ENCODE assay signal across 24 mouse cellular contexts in the genomic region with DNA sequence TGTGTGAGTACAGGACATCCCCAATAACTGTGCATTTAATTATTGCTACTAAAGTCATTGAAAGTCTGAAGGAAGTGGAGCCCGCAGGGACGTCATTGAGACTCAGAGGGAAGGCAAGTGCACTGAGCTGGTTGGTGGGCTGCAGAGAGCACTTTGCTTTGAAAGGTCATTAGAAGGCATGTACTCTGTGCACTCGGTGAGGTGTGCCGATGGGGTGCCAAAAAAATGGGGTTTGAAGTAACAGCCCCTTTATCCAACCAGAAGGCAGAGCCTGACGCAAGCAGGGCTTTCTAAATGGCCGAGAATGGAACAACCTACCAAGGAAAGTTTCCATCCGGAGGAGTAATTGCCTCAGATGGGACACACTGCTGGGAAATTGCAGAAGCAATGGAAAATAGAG.
DNase-seq lines count a peak whose midpoint lies in the region; ATAC-seq and TF ChIP-seq lines count a peak whose summit lies in the region.
"Had no signal": no experiment of that assay in that cellular context is flagged by ENCODE, and none has a peak within 500 bp of the region (broad histone marks: within the 10 kb centered on the region; RNA-seq: fewer than 3 reads in every experiment).

No protein-coding gene starts in this region.

- peak; percentile 44 for DNase-seq in kidney, adult 11 months
- no peak for DNase-seq in kidney, adult 18-20 months
- peak; percentile 41 for DNase-seq in kidney, adult 9 months
- peak; percentile 53 for DNase-seq in midbrain, embryonic 11.5 days (ENCODE audit: low spot score, missing footprints)
- no peak for DNase-seq in midbrain, postnatal 0 days (ENCODE audit: low spot score)
- no peak for DNase-seq in frontal cortex, adult 2 months (ENCODE audit: extremely low spot score in 1 of 2, low spot score in 1 of 2)
- DNase-seq: adrenal gland, adult 8-10 months; adrenal gland, postnatal 14 days; adrenal gland, postnatal 36 days; B cell, adult 2 months; cerebellum, adult 11-12 months; cerebellum, adult 2 months; cerebellum, adult 9-10 months; cerebellum, postnatal 10 days; cerebellum, postnatal 25 days had no signal

- no peaks in the 10 kb centered on the region for H3K27me3 ChIP-seq in kidney, embryonic 14.5 days (ENCODE audit: control insufficient read depth, insufficient read depth, low read length)
- no peaks in the 10 kb centered on the region for H3K27me3 ChIP-seq in midbrain, embryonic 11.5 days (ENCODE audit: control insufficient read depth, insufficient read depth, low read length)
- H3K27me3 ChIP-seq in midbrain, postnatal 0 days (ENCODE audit: insufficient read depth, low read length): no peaks in the 10 kb centered on the region
- H3K27me3 ChIP-seq: CH12.LX; embryonic facial prominence, embryonic 12.5 days; forebrain, embryonic 13.5 days; Patski had no signal

- H3K4me3 ChIP-seq in kidney, embryonic 14.5 days (ENCODE audit: low read length): no peak overlapping the region
- H3K4me3 ChIP-seq in midbrain, embryonic 11.5 days (ENCODE audit: low read depth, low read length): no peak overlapping the region
- no peak overlapping the region for H3K4me3 ChIP-seq in midbrain, postnatal 0 days (ENCODE audit: low read depth, low read length)
- H3K4me3 ChIP-seq: embryonic facial prominence, embryonic 10.5 days; embryonic facial prominence, embryonic 12.5 days; forebrain, embryonic 13.5 days had no signal

- no peak for ATAC-seq in kidney, embryonic 14.5 days (ENCODE audit: low FRiP score, low TSS enrichment)
- no peak for ATAC-seq in midbrain, embryonic 11.5 days (ENCODE audit: low FRiP score)
- no peak for ATAC-seq in midbrain, postnatal 0 days (ENCODE audit: low FRiP score)
- ATAC-seq: activated CD4-positive, CD25-positive, alpha-beta regulatory T cell, adult 4 months; CD4-positive, CD25-positive, alpha-beta regulatory T cell, adult 4 months; forebrain, embryonic 13.5 days; Patski had no signal

- H3K4me2 ChIP-seq in kidney, embryonic 14.5 days (replicated peaks; ENCODE audit: low read depth, low read length): no peak overlapping the region
- H3K4me2 ChIP-seq in midbrain, embryonic 11.5 days: no peak overlapping the region
- no peak overlapping the region for H3K4me2 ChIP-seq in midbrain, postnatal 0 days (ENCODE audit: low read depth, low read length, poor library complexity, severe bottlenecking)
- H3K4me2 ChIP-seq: embryonic facial prominence, embryonic 12.5 days; forebrain, embryonic 13.5 days had no signal

- no peaks in the 10 kb centered on the region for H3K4me1 ChIP-seq in kidney, embryonic 14.5 days (ENCODE audit: control insufficient read depth, insufficient read depth, low read length)
- no peaks in the 10 kb centered on the region for H3K4me1 ChIP-seq in midbrain, embryonic 11.5 days (ENCODE audit: control insufficient read depth, insufficient read depth, low read length)
- H3K4me1 ChIP-seq in midbrain, postnatal 0 days (ENCODE audit: insufficient read depth, low read length): no peaks in the 10 kb centered on the region
- H3K4me1 ChIP-seq: embryonic facial prominence, embryonic 10.5 days; embryonic facial prominence, embryonic 12.5 days; forebrain, embryonic 13.5 days had no signal

- H3K9me3 ChIP-seq in kidney, embryonic 14.5 days (ENCODE audit: control insufficient read depth, low read length): no peaks in the 10 kb centered on the region
- H3K9me3 ChIP-seq in midbrain, embryonic 11.5 days (ENCODE audit: control insufficient read depth, low read length): no peaks in the 10 kb centered on the region
- no peaks in the 10 kb centered on the region for H3K9me3 ChIP-seq in midbrain, postnatal 0 days (ENCODE audit: low read length)
- H3K9me3 ChIP-seq: embryonic facial prominence, embryonic 10.5 days; embryonic facial prominence, embryonic 12.5 days; forebrain, embryonic 13.5 days; G1E had no signal

- H3K9ac ChIP-seq in kidney, embryonic 14.5 days (ENCODE audit: low read depth, low read length): no peak overlapping the region
- no peak overlapping the region for H3K9ac ChIP-seq in midbrain, embryonic 11.5 days (ENCODE audit: low read length)
- H3K9ac ChIP-seq in midbrain, postnatal 0 days (replicated peaks; ENCODE audit: low read length, poor library complexity, severe bottlenecking): no peak overlapping the region
- H3K9ac ChIP-seq: embryonic facial prominence, embryonic 12.5 days; forebrain, embryonic 13.5 days had no signal

- no peak for TF ChIP-seq CTCF in midbrain, postnatal 0 days (IDR thresholded peaks at IDR 0.05)

- WGBS in kidney, embryonic 14.5 days: 72% methylated on average over 7 of the region's 7 CpGs
- 83% methylated on average over 7 of the region's 7 CpGs for WGBS in midbrain, embryonic 11.5 days
- WGBS in midbrain, postnatal 0 days: 79% methylated on average over 7 of the region's 7 CpGs

- no peak overlapping the region for H3K27ac ChIP-seq in kidney, embryonic 14.5 days (ENCODE audit: low read depth, low read length)
- no peak overlapping the region for H3K27ac ChIP-seq in midbrain, embryonic 11.5 days (ENCODE audit: low read depth, low read length)
- no peak overlapping the region for H3K27ac ChIP-seq in midbrain, postnatal 0 days (ENCODE audit: low read depth, low read length)
- H3K27ac ChIP-seq: embryonic facial prominence, embryonic 10.5 days; embryonic facial prominence, embryonic 12.5 days; forebrain, embryonic 13.5 days had no signal

- no peaks in the 10 kb centered on the region for H3K36me3 ChIP-seq in kidney, embryonic 14.5 days (ENCODE audit: control insufficient read depth, insufficient read depth, low read length)
- no peaks in the 10 kb centered on the region for H3K36me3 ChIP-seq in midbrain, embryonic 11.5 days (ENCODE audit: control insufficient read depth, insufficient read depth, low read length)
- H3K36me3 ChIP-seq in midbrain, postnatal 0 days (ENCODE audit: insufficient read depth, low read length): no peaks in the 10 kb centered on the region
- H3K36me3 ChIP-seq: embryonic facial prominence, embryonic 10.5 days; embryonic facial prominence, embryonic 12.5 days had no signal

Comparison
In these comparisons a context has a peak if more than half of its experiments do, and no peak if none do; other contexts are left out.
1. DNase-seq: peak in kidney, adult 11 months (single experiment), kidney, adult 9 months (single experiment) and midbrain, embryonic 11.5 days (single experiment); none in kidney, adult 18-20 months (single experiment), midbrain, postnatal 0 days (single experiment) and frontal cortex, adult 2 months (0 of 2).